Mouse (Mus musculus) forebrain, embryonic 13.5 days (tissue): ENCODE measurements around the gene Dpp4. TPM values are rescaled to one million over a fixed set of nuclear protein-coding genes. Genes with fewer than 3 reads are reported as not detected.

Experiments
- ATAC-seq: fragments of 200-750 bp; cut with Nextera tagmentation; 2 replicates; pipeline ENCODE4 v1.8.0; 2017
- H3K27ac ChIP-seq: fragments of 300-500 bp; sonication (generic); 2 replicates; pipeline ENCODE4 v1.5.1; 2015; ENCODE audit warnings: inconsistent platforms, mild to moderate bottlenecking, moderate library complexity
- H3K27me3 ChIP-seq: fragments of 300-500 bp; sonication (generic); 2 replicates; pipeline ENCODE4 v1.6.1; 2015; ENCODE audit warnings: mild to moderate bottlenecking, inconsistent platforms
- H3K36me3 ChIP-seq: fragments of 300-500 bp; sonication (generic); 2 replicates; pipeline ENCODE4 v1.6.1; 2015; ENCODE audit warnings: mild to moderate bottlenecking, inconsistent platforms; ENCODE audit not compliant: poor library complexity, severe bottlenecking
- H3K4me1 ChIP-seq: fragments of 300-500 bp; sonication (generic); 2 replicates; pipeline ENCODE4 v1.6.1; 2015; ENCODE audit warnings: inconsistent platforms
- H3K4me2 ChIP-seq: fragments of 300-500 bp; sonication (generic); 2 replicates; pipeline ENCODE4 v1.6.1; 2015; ENCODE audit warnings: inconsistent platforms, mild to moderate bottlenecking, moderate library complexity
- H3K4me3 ChIP-seq: fragments of 300-500 bp; sonication (generic); 2 replicates; pipeline ENCODE4 v1.5.1; 2015; ENCODE audit warnings: mild to moderate bottlenecking, inconsistent platforms
- H3K9ac ChIP-seq: fragments of 300-500 bp; sonication (generic); 2 replicates; pipeline ENCODE4 v1.6.1; 2015; ENCODE audit warnings: mild to moderate bottlenecking, inconsistent platforms
- H3K9me3 ChIP-seq: fragments of 300-500 bp; sonication (generic); replicated peaks from 2 replicates; pipeline ENCODE4 v1.6.1; 2016; ENCODE audit warnings: inconsistent platforms
- WGBS: fragments of 180-500 bp; shearing (Covaris S2); methylation state at CpG from one replicate; pipeline ENCODE4 v1.1.7; 2015; 5-methylcytosine and 5-hydroxymethylcytosine counted together
- polyA plus RNA-seq: library from polyadenylated mRNA; unstranded; fragments of >200 nt; fragmentation: Nextera tagmentation; extraction: Ambion mirVana; gene quantifications from 2 replicates; pipeline ENCODE4 v1.2.1, GENCODE M21; 2015

Dpp4 gene
- polyA plus RNA-seq, 1 experiment from 2014 or later = 0.56 TPM

DNA sequence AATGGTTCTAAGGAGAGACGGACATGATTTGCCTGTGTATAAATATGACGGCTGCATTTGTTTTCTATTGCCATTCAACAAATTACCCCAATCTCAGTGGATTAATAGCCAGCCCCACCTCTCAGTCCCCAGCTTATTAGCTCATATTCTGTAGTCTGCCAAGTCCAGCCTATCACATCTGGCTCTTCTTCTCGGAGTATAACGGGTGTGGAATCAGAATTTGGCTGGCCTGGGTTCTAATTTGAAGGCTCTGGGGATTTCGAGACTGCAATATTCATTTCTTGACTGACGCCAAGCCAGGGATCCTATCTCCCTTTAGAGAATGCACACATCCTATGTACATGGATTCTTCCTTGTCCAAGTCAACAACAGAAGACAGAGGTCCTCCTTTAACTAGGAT is 11.0 kb downstream of the Dpp4 start:
- ATAC-seq = no peak
- 91% methylated on average over 6 of the region's 6 CpGs for WGBS
- Histone ChIP-seq H3K9me3 (no peaks in the 10 kb centered on the region), H3K9ac (no peak overlapping the region), H3K27ac (no peak overlapping the region), H3K4me1 (no peaks in the 10 kb centered on the region), H3K36me3 (no peaks in the 10 kb centered on the region), H3K4me3 (no peak overlapping the region), H3K27me3 (no peaks in the 10 kb centered on the region), H3K4me2 (no peak overlapping the region)

DNA sequence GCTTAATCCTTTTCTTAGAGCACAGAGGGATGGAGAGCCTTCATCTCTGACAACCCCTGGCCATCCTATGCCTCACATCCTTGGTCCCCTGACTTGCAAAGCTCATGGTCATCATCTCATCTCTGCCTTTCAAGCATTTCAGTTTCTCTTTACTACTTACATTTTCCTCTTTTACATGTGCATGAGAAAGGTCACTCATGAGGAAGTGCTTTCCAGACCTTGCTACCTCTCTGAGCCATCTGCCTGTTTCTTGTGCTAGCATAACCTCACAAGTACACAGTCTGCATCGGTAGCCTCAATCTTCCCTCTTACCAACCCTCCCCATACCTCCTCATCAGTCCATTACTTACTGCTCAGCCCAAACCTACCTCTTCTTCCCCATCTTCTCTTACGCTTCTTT is 12.2 kb downstream of the Dpp4 start:
- no peak overlapping the region for H3K4me2 ChIP-seq
- H3K27ac ChIP-seq = no peak overlapping the region
- ATAC-seq = no peak
- no peak overlapping the region for H3K4me3 ChIP-seq
- no peaks in the 10 kb centered on the region for H3K36me3 ChIP-seq
- H3K27me3 ChIP-seq = no peaks in the 10 kb centered on the region
- H3K9ac ChIP-seq = no peak overlapping the region
- H3K4me1 ChIP-seq = no peaks in the 10 kb centered on the region
- 91% methylated on average over 2 of the region's 2 CpGs for WGBS
- peaks cover 3% of the 10 kb centered on the region; the same call in 1 of the 2 replicates for H3K9me3 ChIP-seq

DNA sequence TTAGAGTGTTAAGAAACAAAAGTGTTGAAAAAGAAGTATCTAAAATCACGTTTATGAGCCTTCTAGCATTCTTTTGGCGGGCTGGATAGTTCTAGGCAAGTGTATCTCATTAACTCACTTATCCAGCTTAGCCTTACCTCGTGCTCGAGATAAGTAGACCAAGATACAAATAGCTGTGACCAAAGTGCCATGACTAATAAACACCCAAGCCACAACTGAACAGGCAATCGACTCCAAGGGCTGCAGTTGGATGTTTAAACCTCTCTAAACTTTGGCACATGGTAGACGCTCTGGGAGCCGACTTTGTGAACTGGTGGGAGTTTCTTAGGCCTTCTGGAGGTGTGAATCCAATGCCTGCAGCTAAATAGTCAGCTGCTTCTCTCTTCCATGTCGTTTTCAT is 12.7 kb downstream of the Dpp4 start:
- ATAC-seq = no peak
- Histone ChIP-seq H3K4me2 (no peak overlapping the region), H3K27me3 (no peaks in the 10 kb centered on the region), H3K4me3 (no peak overlapping the region), H3K4me1 (no peaks in the 10 kb centered on the region), H3K9ac (no peak overlapping the region), H3K36me3 (no peaks in the 10 kb centered on the region), H3K9me3 (peaks cover 3% of the 10 kb centered on the region; the same call in 1 of the 2 replicates), H3K27ac (no peak overlapping the region)
- WGBS = 76% methylated on average over 8 of the region's 8 CpGs

DNA sequence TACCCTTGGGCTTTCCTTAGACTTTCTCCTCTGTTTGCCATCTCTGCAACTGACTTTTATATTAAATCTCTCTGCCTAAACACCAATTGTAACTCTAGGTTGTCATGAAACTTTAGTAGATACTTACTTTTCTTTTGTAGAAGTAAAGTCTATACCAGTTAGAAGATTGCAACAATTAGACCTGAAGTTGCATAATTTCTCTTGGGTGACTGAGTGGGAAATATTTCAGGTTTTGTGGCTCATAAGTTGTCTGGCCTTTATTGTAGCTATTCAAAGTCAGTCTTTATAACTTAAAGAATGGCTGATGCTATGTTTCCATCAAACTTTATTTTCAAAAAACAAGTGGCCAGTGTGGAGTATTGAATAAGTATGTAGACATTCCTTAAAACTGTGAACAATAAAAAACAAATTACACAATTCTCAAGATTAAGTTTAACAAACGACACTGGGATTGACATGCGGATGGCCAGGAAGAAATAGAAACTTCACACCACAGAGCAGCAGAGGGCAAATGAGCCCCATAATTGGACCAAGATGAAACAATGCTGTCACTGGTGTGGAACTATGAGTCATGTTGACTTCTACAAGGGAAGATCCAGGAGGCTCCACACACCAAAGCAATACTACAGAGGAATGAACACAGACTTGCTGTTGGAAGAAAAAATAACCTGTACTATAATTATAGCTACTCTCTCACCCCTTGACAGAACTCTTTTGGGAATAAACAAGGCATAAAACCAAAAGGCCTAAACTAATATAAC is 13.7 kb downstream of the Dpp4 start:
- Histone ChIP-seq H3K27me3 (no peaks in the 10 kb centered on the region), H3K9me3 (peaks cover 3% of the 10 kb centered on the region; the same call in 1 of the 2 replicates), H3K9ac (no peak overlapping the region), H3K4me1 (no peaks in the 10 kb centered on the region), H3K4me3 (no peak overlapping the region), H3K4me2 (no peak overlapping the region), H3K36me3 (no peaks in the 10 kb centered on the region), H3K27ac (no peak overlapping the region)
- no peak for ATAC-seq
- 85% methylated on average over 2 of the region's 2 CpGs for WGBS

DNA sequence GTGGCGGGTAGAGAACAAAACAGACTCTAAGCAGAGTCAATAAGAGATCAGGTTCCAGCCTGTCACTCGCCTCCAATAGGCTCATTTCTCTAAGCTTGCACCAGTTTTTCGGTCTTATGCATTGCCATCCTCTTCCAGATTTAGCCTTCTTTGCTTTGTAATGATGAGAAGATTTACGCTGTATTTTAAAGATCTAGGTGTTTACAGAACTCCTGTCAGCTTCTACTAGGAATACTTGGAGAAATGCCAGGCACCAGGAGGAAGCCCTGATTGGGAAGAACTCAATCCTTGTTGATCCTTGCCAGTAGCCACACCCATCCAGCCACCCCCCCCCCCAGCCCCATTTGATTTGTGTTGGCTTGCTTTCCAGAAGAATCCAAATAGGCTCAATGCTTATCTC is 14.4 kb downstream of the Dpp4 start:
- 79% methylated on average over 4 of the region's 4 CpGs for WGBS
- no peak overlapping the region for H3K9ac ChIP-seq
- H3K27ac ChIP-seq = no peak overlapping the region
- H3K4me1 ChIP-seq = no peaks in the 10 kb centered on the region
- ATAC-seq = no peak
- H3K9me3 ChIP-seq = peaks cover 3% of the 10 kb centered on the region; the same call in 1 of the 2 replicates
- H3K4me2 ChIP-seq = no peak overlapping the region
- no peak overlapping the region for H3K4me3 ChIP-seq
- H3K27me3 ChIP-seq = no peaks in the 10 kb centered on the region
- no peaks in the 10 kb centered on the region for H3K36me3 ChIP-seq

DNA sequence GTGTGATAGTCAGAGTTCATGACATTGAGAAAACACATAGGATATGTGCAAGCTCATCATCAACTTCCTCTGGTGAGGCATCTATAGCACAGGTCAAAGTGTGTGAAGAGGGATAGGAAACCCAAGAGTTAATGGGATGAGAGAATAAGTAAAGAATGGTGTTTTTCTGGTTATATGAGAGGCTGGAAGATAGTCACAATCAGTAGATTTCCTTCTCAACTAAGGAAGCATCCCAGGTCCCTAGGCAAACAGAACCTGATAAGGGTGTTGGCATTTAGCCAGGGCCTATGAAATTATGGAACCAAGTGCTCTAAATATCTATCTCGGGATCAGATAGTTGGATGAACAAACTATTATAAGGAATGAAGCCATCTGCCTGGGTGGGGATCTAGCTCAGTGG is 15.2 kb downstream of the Dpp4 start:
- Histone ChIP-seq H3K9me3 (peaks cover 3% of the 10 kb centered on the region; the same call in 1 of the 2 replicates), H3K27ac (no peak overlapping the region), H3K27me3 (no peaks in the 10 kb centered on the region), H3K4me2 (no peak overlapping the region), H3K36me3 (no peaks in the 10 kb centered on the region), H3K4me1 (no peaks in the 10 kb centered on the region), H3K4me3 (no peak overlapping the region), H3K9ac (no peak overlapping the region)
- no peak for ATAC-seq
- WGBS = 96% methylated on average over 1 of the region's 1 CpGs

DNA sequence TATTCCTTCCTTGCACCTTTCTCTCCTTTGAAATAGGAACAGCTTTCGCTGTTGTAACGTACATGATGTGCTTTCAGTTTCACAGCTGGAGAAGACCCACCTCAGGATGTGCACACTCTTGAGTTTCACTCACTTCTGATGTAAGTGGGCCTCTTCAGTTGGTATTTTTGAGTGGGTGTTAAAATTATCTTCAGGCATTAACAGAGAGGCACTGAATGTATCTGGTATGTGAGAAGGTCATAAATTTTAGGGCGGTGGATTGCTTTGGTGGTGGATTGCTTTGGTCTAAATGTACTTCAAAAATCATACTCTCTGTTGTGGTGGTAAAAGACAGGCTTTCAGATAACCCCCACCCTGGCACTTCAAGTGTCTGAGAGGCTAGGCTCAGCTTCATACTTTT is 17.2 kb downstream of the Dpp4 start:
- WGBS = 91% methylated on average over 3 of the region's 3 CpGs

DNA sequence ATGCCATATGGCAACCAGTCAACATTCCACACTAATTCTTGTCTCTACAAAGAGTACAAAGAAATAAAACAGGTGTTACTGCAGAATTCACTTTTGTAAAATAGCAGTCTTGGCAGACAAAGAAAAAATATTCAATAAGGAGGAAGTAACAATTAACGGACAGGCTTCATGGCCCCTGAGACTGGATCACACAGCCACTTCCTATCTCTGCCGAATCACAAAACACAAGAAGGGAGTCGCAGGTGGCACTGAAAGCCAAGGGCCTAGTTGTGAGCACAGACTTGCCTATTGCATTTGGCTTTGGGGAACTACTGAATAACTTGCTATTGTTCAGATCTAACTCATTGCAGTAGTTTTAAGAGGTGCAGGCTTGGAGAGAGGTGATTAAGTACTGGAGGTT is 19.9 kb downstream of the Dpp4 start:
- Histone ChIP-seq H3K4me3 (no peak overlapping the region), H3K9ac (no peak overlapping the region), H3K36me3 (no peaks in the 10 kb centered on the region), H3K27me3 (no peaks in the 10 kb centered on the region), H3K9me3 (peaks cover 3% of the 10 kb centered on the region; the same call in 1 of the 2 replicates), H3K4me1 (no peaks in the 10 kb centered on the region), H3K4me2 (no peak overlapping the region), H3K27ac (no peak overlapping the region)
- 78% methylated on average over 3 of the region's 3 CpGs for whole genome bisulfite sequencing
- ATAC-seq = no peak

More for the DNA sequence above, 17.2 kb downstream of the Dpp4 start:
- Histone ChIP-seq H3K36me3 (no peaks in the 10 kb centered on the region), H3K27ac (no peak overlapping the region), H3K4me1 (no peaks in the 10 kb centered on the region), H3K9ac (no peak overlapping the region), H3K4me3 (no peak overlapping the region), H3K4me2 (no peak overlapping the region), H3K9me3 (peaks cover 3% of the 10 kb centered on the region; the same call in 1 of the 2 replicates), H3K27me3 (no peaks in the 10 kb centered on the region)
- no peak for ATAC-seq

DNA sequence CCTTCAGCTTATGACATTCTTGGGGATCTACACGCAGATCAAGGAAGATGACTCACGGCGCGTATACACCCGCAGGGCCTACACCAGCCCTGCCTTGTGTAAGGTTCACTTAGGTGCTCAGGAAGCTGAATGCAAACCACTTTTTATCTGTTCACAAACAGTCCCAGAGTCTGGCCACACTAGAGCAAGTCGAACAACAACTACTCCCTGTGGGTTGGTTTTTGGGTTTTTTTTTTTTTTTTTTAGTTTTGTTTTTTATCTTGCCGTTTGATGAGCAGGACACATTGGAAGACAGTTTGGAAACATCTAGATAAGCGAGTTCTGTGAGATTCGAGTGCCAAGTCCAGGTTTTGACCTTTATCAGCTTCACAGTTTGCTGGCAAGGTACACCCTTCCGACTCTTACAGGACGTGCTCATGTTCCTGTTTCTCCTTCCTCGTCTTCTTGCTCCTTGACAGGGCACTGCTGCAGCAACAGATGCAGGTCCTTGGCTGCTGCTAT is 21.0 kb downstream of the Dpp4 start:
- no peak for ATAC-seq
- H3K36me3 ChIP-seq = no peaks in the 10 kb centered on the region
- H3K4me2 ChIP-seq = no peak overlapping the region
- no peaks in the 10 kb centered on the region for H3K27me3 ChIP-seq
- H3K9ac ChIP-seq = no peak overlapping the region
- 92% methylated on average over 12 of the region's 12 CpGs for WGBS
- peaks cover 3% of the 10 kb centered on the region; the same call in 1 of the 2 replicates for H3K9me3 ChIP-seq
- H3K4me1 ChIP-seq = no peaks in the 10 kb centered on the region
- no peak overlapping the region for H3K27ac ChIP-seq
- H3K4me3 ChIP-seq = no peak overlapping the region

DNA sequence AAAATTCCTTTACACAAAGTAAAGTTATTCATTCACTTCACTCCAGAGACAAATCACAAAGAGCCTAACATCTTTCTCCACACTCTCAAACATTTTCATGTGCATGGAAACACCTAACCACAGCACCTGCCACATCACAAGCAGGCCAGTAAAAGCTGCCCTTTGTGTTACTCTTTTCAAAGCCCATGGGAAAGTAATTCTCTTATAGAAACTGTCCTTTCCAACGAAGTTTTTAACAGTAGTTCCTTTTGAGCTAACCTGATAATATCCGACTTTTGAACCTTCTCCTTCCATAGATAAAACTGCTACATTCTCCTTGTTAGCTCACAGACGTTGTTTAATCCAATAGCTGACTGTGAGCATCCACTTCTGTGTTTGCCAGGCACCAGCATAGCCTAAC is 21.7 kb downstream of the Dpp4 start:
- no peak for ATAC-seq
- H3K4me2 ChIP-seq = no peak overlapping the region
- 61% methylated on average over 3 of the region's 3 CpGs for WGBS
- no peak overlapping the region for H3K9ac ChIP-seq
- H3K36me3 ChIP-seq = no peaks in the 10 kb centered on the region
- no peak overlapping the region for H3K4me3 ChIP-seq
- peaks cover 3% of the 10 kb centered on the region; the same call in 1 of the 2 replicates for H3K9me3 ChIP-seq
- no peak overlapping the region for H3K27ac ChIP-seq
- H3K27me3 ChIP-seq = no peaks in the 10 kb centered on the region
- H3K4me1 ChIP-seq = no peaks in the 10 kb centered on the region

DNA sequence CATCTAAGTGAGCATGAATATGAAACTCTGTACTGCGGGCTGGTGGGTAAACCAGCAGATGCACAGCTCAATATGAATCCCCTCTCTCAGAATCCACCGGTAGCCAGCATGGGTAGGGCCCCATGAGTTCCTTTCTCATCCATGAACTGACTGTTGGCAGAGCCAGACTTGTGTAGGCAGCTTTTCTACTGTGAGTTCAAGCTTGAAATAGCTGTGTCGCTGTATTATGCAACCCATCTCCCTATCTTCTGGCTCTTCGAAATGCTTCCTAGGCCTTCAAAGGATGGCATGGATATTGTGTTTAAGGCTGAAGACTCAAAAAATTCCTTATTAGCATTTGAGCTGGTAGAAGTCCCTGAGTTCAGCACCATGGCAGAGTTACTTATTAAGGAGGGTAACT is 23.2 kb downstream of the Dpp4 start:
- H3K4me2 ChIP-seq = no peak overlapping the region
- no peaks in the 10 kb centered on the region for H3K27me3 ChIP-seq
- H3K36me3 ChIP-seq = no peaks in the 10 kb centered on the region
- no peak overlapping the region for H3K9ac ChIP-seq
- no peak overlapping the region for H3K4me3 ChIP-seq
- H3K4me1 ChIP-seq = no peaks in the 10 kb centered on the region
- WGBS = 90% methylated on average over 4 of the region's 4 CpGs
- no peak for ATAC-seq
- H3K9me3 ChIP-seq = no peaks in the 10 kb centered on the region
- H3K27ac ChIP-seq = no peak overlapping the region

DNA sequence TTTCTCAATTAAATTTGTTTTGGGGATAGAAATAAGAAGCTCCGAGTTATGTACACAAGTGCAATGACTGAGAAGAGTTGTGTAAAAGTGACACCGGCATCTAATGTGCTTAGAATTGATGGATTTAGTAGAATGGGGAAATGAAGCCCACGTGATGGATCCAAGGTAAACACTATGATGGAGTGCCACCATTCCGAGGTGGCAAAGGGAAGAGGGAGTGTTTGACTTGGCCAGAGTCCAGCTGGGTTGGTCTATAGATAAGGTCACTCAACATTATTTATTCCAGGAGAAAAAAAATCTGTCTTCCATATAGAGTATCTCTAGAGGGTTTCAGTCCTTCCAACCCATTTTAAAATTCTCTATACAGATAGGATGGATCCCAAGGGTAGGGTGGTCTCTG is 28.8 kb downstream of the Dpp4 start:
- no peak overlapping the region for H3K9ac ChIP-seq
- no peak overlapping the region for H3K27ac ChIP-seq
- no peaks in the 10 kb centered on the region for H3K36me3 ChIP-seq
- H3K4me3 ChIP-seq = no peak overlapping the region
- H3K9me3 ChIP-seq = no peaks in the 10 kb centered on the region
- WGBS = 86% methylated on average over 4 of the region's 4 CpGs
- no peaks in the 10 kb centered on the region for H3K4me1 ChIP-seq
- no peaks in the 10 kb centered on the region for H3K27me3 ChIP-seq
- ATAC-seq = no peak
- no peak overlapping the region for H3K4me2 ChIP-seq

DNA sequence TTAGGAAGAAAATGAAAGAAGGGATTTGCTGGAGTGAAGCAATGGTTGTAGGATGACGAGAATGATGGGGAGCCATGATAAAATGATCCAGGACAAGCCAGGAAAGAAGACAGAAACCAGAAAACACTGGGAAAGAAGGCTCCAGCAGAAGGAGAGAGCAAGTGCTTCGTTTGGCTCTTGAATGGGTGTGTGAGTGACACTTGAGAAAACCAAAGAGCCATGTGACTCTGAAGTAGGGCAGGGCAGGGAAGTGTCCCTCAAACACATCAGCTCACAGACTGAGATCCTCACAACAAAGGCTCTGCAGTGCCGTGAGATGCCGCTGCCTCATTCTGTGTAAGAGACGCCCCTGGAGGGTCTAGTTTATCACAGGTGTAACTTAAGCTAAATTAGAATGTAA is 29.6 kb downstream of the Dpp4 start:
- 69% methylated on average over 5 of the region's 5 CpGs for WGBS
- H3K27me3 ChIP-seq = no peaks in the 10 kb centered on the region

More for the DNA sequence above, 29.6 kb downstream of the Dpp4 start:
- Histone ChIP-seq H3K9me3 (no peaks in the 10 kb centered on the region), H3K27ac (no peak overlapping the region), H3K4me2 (no peak overlapping the region), H3K4me1 (no peaks in the 10 kb centered on the region), H3K9ac (no peak overlapping the region), H3K4me3 (no peak overlapping the region), H3K36me3 (no peaks in the 10 kb centered on the region)
- no peak for ATAC-seq
